Mouse (Mus musculus): ENCODE measurements around the gene Hc. TPM values are rescaled to one million over a fixed set of nuclear protein-coding genes. Genes with fewer than 3 reads are reported as not detected.

The Hc gene
- total RNA-seq, 4 experiments from 2014 or later: 0.09 to 0.44 (median 0.27) TPM

GRCm38 (mm10) chr2:34956941-34957340, 104.3 kb downstream of the Hc start:
- no peak for DNase-seq (ENCODE audit: low spot score in 2 of 2)

- DNase-seq (ENCODE audit: low spot score in 2 of 2): no peak
These were observed 106.9 kb downstream of the Hc start for GRCm38 (mm10) chr2:34954344-34954743.

GRCm38 (mm10) chr2:34953547-34954116, 107.6 kb downstream of the Hc start:
- DNase-seq (ENCODE audit: low spot score in 2 of 2): no peak

GRCm38 (mm10) chr2:34953018-34953417, 108.2 kb downstream of the Hc start:
- DNase-seq (ENCODE audit: low spot score in 2 of 2): no peak

GRCm38 (mm10) chr2:34951469-34951868, 109.8 kb downstream of the Hc start:
- no peak for DNase-seq (ENCODE audit: low spot score in 2 of 2)

- no peak for DNase-seq (ENCODE audit: low spot score in 2 of 2)
These were observed 112.6 kb downstream of the Hc start for GRCm38 (mm10) chr2:34948622-34949021.

- no peak for DNase-seq (ENCODE audit: low spot score in 2 of 2)
These were observed 115.2 kb downstream of the Hc start for GRCm38 (mm10) chr2:34946046-34946445.

- DNase-seq (ENCODE audit: low spot score in 2 of 2): no peak
These were observed 115.7 kb downstream of the Hc start for GRCm38 (mm10) chr2:34945580-34945979.

- DNase-seq (ENCODE audit: low spot score in 2 of 2): no peak
These were observed 116.5 kb downstream of the Hc start for GRCm38 (mm10) chr2:34944761-34945160.

- no peak for DNase-seq (ENCODE audit: low spot score in 2 of 2)
These were observed 117.6 kb downstream of the Hc start for GRCm38 (mm10) chr2:34943556-34944120.

GRCm38 (mm10) chr2:34941061-34941675, 120.1 kb downstream of the Hc start:
- DNase-seq (ENCODE audit: low spot score in 2 of 2): no peak

GRCm38 (mm10) chr2:34940246-34940645, 121.0 kb downstream of the Hc start:
- no peak for DNase-seq (ENCODE audit: low spot score in 2 of 2)

- DNase-seq (ENCODE audit: low spot score in 2 of 2): no peak
These were observed 122.7 kb downstream of the Hc start for GRCm38 (mm10) chr2:34938269-34939208.

GRCm38 (mm10) chr2:34937460-34937859, 123.8 kb downstream of the Hc start:
- no peak for DNase-seq (ENCODE audit: low spot score in 2 of 2)

Other genes with a start within 250 kb of the Hc start
- 10 to 100 TPM; 84.5 to 99.0 (median 96.9) TPM for gene Fbxw2, start 235.1 kb downstream of the Hc start, total RNA-seq (2022)
- not detected for gene Gm34653, start 228.4 kb downstream of the Hc start, total RNA-seq (2022)
- under 1 TPM in 2 of 4 experiments, not detected in 2; 0.22 to 0.37 TPM for gene Cutal, start 187.0 kb downstream of the Hc start, total RNA-seq (2022)
- gene Psmd5, start 186.5 kb downstream of the Hc start, total RNA-seq (2022): 10 to 100 TPM; 33.6 to 46.2 (median 38.1) TPM
- 1 to 10 TPM in 1 of 4 experiments, under 1 TPM in 3; 0.65 to 1.2 (median 0.79) TPM for gene Phf19, start 147.4 kb downstream of the Hc start, total RNA-seq (2022)
- 1 to 10 TPM; 1.3 to 1.9 (median 1.6) TPM for gene Traf1, start 99.7 kb downstream of the Hc start, total RNA-seq (2022)
- under 1 TPM in 3 of 4 experiments, not detected in 1; 0.42 to 0.60 (median 0.59) TPM for gene AI182371, start 40.1 kb upstream of the Hc start, total RNA-seq (2022)
- gene Cntrl, start 48.1 kb upstream of the Hc start, total RNA-seq (2022): 10 to 100 TPM in 3 of 4 experiments, 1 to 10 TPM in 1; 8.6 to 11.0 (median 10.8) TPM
- 100 to 1,000 TPM; 221 to 237 (median 224) TPM for gene Rab14, start 139.7 kb upstream of the Hc start, total RNA-seq (2022)
- gene Gsn, start 194.9 kb upstream of the Hc start, total RNA-seq (2022): 10 to 100 TPM; 49.8 to 64.6 (median 59.3) TPM

Data from left cerebral cortex, adult 8-10 months (tissue).